Mouse (Mus musculus) forebrain, embryonic 11.5 days (tissue): ENCODE measurements at regions not wholly inside any gene's neighbourhood (a gene's known extent, or its start where the extent isn't known, plus 50 kb on each side); places are given as distances from the start of the nearest gene placed in this dataset.

Experiments
- ATAC-seq: fragments of 200-750 bp; cut with Nextera tagmentation; replicated peaks from 2 replicates; pipeline ENCODE4 v1.8.0; 2017; ENCODE audit warnings: moderate TSS enrichment; ENCODE audit not compliant: low FRiP score
- DNase-seq: peaks from one replicate; pipeline ENCODE4 v3.0.0-alpha.2; 2017; ENCODE audit warnings: low spot score
- H3K27ac ChIP-seq: fragments of 300-500 bp; sonication (generic); 2 replicates; pipeline ENCODE4 v1.5.1; 2014; ENCODE audit warnings: low read depth, low read length
- H3K27me3 ChIP-seq: fragments of 300-500 bp; sonication (generic); 2 replicates; pipeline ENCODE4 v1.6.1; 2014; ENCODE audit warnings: mild to moderate bottlenecking, low read length, mixed read lengths; ENCODE audit not compliant: control insufficient read depth, insufficient read depth
- H3K36me3 ChIP-seq: fragments of 300-500 bp; sonication (generic); 2 replicates; pipeline ENCODE4 v1.6.1; 2014; ENCODE audit warnings: mild to moderate bottlenecking, low read length, moderate library complexity, mixed read lengths; ENCODE audit not compliant: control insufficient read depth, insufficient read depth
- H3K4me1 ChIP-seq: fragments of 300-500 bp; sonication (generic); replicated peaks from 2 replicates; pipeline ENCODE4 v1.6.1; 2014; ENCODE audit warnings: low read length, mixed read lengths; ENCODE audit not compliant: control insufficient read depth, insufficient read depth
- H3K4me2 ChIP-seq: fragments of 300-500 bp; sonication (generic); 2 replicates; pipeline ENCODE4 v1.6.1; 2014; ENCODE audit warnings: low read depth, mild to moderate bottlenecking, low read length, moderate library complexity, mixed read lengths; ENCODE audit not compliant: severe bottlenecking
- H3K4me3 ChIP-seq: fragments of 300-500 bp; sonication (generic); 2 replicates; pipeline ENCODE4 v1.5.1; 2014; ENCODE audit warnings: low read depth, low read length
- H3K9ac ChIP-seq: fragments of 300-500 bp; sonication (generic); 2 replicates; pipeline ENCODE4 v1.6.1; 2014; ENCODE audit warnings: low read length
- H3K9me3 ChIP-seq: fragments of 300-500 bp; sonication (generic); 2 replicates; pipeline ENCODE4 v1.6.1; 2016; ENCODE audit warnings: low read length, mixed read lengths; ENCODE audit not compliant: control insufficient read depth
- WGBS: fragments of 180-500 bp; shearing (Covaris S2); extraction: QIAGEN DNeasy Blood & Tissue Kit; methylation state at CpG from one replicate; pipeline ENCODE4 v1.1.7; 2014; 5-methylcytosine and 5-hydroxymethylcytosine counted together

GRCm38 (mm10) chr10:98333411-98334067 is 580.7 kb upstream of the Atp2b1 start:
- 69% methylated on average over 6 of the region's 6 CpGs for WGBS
- Histone ChIP-seq H3K4me2 (no peak overlapping the region), H3K27me3 (no peaks in the 10 kb centered on the region)

GRCm38 (mm10) chr10:98343827-98344226 is 570.4 kb upstream of the Atp2b1 start:
- Histone ChIP-seq H3K9ac (no peak overlapping the region), H3K9me3 (no peaks in the 10 kb centered on the region), H3K36me3 (no peaks in the 10 kb centered on the region), H3K4me1 (no peaks in the 10 kb centered on the region), H3K4me3 (no peak overlapping the region), H3K27me3 (no peaks in the 10 kb centered on the region), H3K4me2 (no peak overlapping the region), H3K27ac (no peak overlapping the region)
- WGBS, result 83% methylated on average over 5 of the region's 5 CpGs
- ATAC-seq, result no peak
- no peak for DNase-seq

More at GRCm38 (mm10) chr10:98333411-98334067, 580.7 kb upstream of the Atp2b1 start:
- Histone ChIP-seq H3K4me1 (no peaks in the 10 kb centered on the region), H3K9ac (no peak overlapping the region), H3K27ac (no peak overlapping the region), H3K9me3 (no peaks in the 10 kb centered on the region), H3K4me3 (no peak overlapping the region), H3K36me3 (no peaks in the 10 kb centered on the region)
- ATAC-seq, result no peak
- no peak for DNase-seq

DNA sequence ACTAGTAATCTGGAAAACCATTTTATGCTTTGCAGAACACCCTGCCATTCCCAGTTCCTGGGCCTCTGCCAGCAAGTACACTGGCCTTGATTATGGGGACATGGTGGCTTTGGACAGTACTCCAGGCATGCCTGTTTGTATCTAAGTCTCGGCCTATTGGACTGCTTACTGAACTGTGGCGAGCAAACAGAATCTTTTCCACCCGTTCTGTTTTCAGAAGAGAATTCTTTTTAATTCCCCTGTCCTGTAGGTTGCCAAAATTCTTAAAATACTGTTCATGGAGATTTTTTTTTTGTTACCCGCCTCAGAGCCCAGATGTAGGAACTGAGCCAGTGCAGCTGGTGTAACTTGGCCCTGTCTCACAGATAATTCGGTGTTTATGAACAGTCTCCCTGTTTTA is 564.7 kb upstream of the Atp2b1 start:
- no peak overlapping the region for H3K27ac ChIP-seq
- H3K4me2 ChIP-seq, result no peak overlapping the region
- no peak overlapping the region for H3K9ac ChIP-seq
- H3K4me3 ChIP-seq, result no peak overlapping the region
- 86% methylated on average over 5 of the region's 5 CpGs for WGBS
- H3K36me3 ChIP-seq, result no peaks in the 10 kb centered on the region
- H3K4me1 ChIP-seq, result no peaks in the 10 kb centered on the region
- DNase-seq (no peak), ATAC-seq (no peak)
- H3K9me3 ChIP-seq, result no peaks in the 10 kb centered on the region
- H3K27me3 ChIP-seq, result no peaks in the 10 kb centered on the region

DNA sequence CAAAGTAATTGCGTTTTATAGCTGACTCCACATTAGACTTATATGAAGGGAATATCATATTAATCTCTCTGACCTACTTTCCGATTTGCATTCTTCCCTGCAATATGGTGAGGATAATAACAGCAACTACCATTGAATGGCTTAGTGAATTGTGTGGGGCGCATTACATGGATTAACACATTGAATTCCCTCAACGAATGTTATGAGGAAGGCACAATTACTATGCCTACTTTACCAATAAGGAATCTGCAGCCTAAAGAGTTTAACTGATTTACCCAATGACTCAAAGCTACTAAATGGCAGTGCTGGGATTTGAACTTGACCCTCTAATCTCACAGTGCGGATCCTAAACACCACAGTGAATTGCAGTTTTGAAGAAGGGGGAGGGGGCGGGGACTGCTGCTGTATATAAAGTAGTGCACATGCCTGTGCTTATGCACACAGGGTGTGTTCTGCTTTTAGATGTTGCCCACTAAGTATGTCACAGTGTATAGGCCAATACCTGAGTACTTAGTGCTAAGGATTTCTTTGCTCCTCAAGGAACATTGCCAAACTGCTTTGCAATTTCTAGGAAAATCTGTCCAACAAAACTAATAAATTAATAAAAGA is 563.8 kb upstream of the Atp2b1 start:
- Histone ChIP-seq H3K27me3 (no peaks in the 10 kb centered on the region), H3K9me3 (no peaks in the 10 kb centered on the region), H3K4me3 (no peak overlapping the region), H3K9ac (no peak overlapping the region), H3K27ac (no peak overlapping the region), H3K4me1 (no peaks in the 10 kb centered on the region), H3K36me3 (no peaks in the 10 kb centered on the region), H3K4me2 (no peak overlapping the region)
- no peak for DNase-seq
- 83% methylated on average over 6 of the region's 6 CpGs for WGBS
- no peak for ATAC-seq

DNA sequence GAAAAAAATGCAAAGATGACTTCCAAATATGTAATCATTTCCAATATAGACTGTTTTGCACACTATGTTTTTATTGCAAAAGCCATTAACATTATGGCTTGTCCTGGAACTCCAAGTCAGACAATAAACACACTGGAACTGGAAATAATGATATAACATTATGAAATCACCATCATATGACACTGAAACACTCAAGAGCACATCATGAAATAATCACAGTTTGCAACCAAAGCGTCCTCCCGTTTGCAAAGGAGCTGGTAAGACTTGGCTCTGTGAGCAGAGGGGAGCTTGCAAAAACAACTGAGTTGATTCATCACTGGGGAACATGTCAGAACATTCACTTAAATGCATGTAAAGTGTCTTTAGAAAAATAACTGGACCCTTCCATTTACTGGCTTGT is 562.1 kb upstream of the Atp2b1 start:
- ATAC-seq (no peak), DNase-seq (no peak)
- Histone ChIP-seq H3K27me3 (no peaks in the 10 kb centered on the region), H3K9me3 (no peaks in the 10 kb centered on the region), H3K36me3 (no peaks in the 10 kb centered on the region), H3K4me2 (no peak overlapping the region), H3K4me1 (no peaks in the 10 kb centered on the region), H3K27ac (no peak overlapping the region), H3K9ac (no peak overlapping the region), H3K4me3 (no peak overlapping the region)
- 94% methylated on average over 2 of the region's 2 CpGs for WGBS

DNA sequence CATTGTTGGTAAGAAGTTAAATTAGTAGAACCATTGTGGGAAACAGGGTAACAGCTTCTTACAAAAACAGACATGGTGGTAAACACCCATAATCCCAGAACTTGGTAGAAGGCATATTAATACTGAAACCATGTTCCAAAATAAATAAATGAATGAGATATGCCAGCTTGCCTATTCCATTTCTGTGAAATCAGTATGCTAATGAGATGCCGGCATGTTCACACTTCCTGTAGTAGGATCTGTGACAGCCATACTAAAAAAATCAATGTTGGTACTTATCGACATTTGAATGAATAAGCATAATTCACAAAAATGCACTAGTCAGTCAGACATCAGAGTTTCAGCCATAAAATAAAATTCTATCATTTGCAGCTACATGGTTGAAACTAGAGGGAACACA is 559.7 kb upstream of the Atp2b1 start:
- Histone ChIP-seq H3K9ac (no peak overlapping the region), H3K4me2 (no peak overlapping the region), H3K27me3 (no peaks in the 10 kb centered on the region), H3K9me3 (no peaks in the 10 kb centered on the region), H3K27ac (no peak overlapping the region), H3K4me1 (no peaks in the 10 kb centered on the region), H3K4me3 (no peak overlapping the region), H3K36me3 (no peaks in the 10 kb centered on the region)
- ATAC-seq (no peak), DNase-seq (no peak)
- 96% methylated on average over 2 of the region's 2 CpGs for WGBS

- no peaks in the 10 kb centered on the region for H3K4me1 ChIP-seq
- no peak overlapping the region for H3K4me2 ChIP-seq
- ATAC-seq (no peak), DNase-seq (no peak)
- no peaks in the 10 kb centered on the region for H3K9me3 ChIP-seq
- H3K4me3 ChIP-seq, result no peak overlapping the region
- no peak overlapping the region for H3K27ac ChIP-seq
- no peaks in the 10 kb centered on the region for H3K27me3 ChIP-seq
- no peak overlapping the region for H3K9ac ChIP-seq
- H3K36me3 ChIP-seq, result no peaks in the 10 kb centered on the region
- WGBS, result 74% methylated on average over 2 of the region's 2 CpGs
Observed at GRCm38 (mm10) chr10:98364604-98365003, 549.6 kb upstream of the Atp2b1 start.

- 72% methylated on average over 4 of the region's 4 CpGs for WGBS
- no peak for ATAC-seq
- no peaks in the 10 kb centered on the region for H3K36me3 ChIP-seq
- no peak overlapping the region for H3K27ac ChIP-seq
- H3K4me1 ChIP-seq, result no peaks in the 10 kb centered on the region
- DNase-seq, result no peak
- no peak overlapping the region for H3K4me2 ChIP-seq
- no peaks in the 10 kb centered on the region for H3K9me3 ChIP-seq
- H3K27me3 ChIP-seq, result no peaks in the 10 kb centered on the region
- no peak overlapping the region for H3K4me3 ChIP-seq
- H3K9ac ChIP-seq, result no peak overlapping the region
Observed at GRCm38 (mm10) chr10:98372561-98372960, 541.6 kb upstream of the Atp2b1 start.

GRCm38 (mm10) chr10:98373314-98373713 is 540.9 kb upstream of the Atp2b1 start:
- Histone ChIP-seq H3K27ac (no peak overlapping the region), H3K27me3 (no peaks in the 10 kb centered on the region), H3K4me2 (no peak overlapping the region), H3K9ac (no peak overlapping the region), H3K9me3 (no peaks in the 10 kb centered on the region), H3K36me3 (no peaks in the 10 kb centered on the region), H3K4me3 (no peak overlapping the region), H3K4me1 (no peaks in the 10 kb centered on the region)
- no peak for ATAC-seq
- DNase-seq, result no peak
- WGBS, result 88% methylated on average over 3 of the region's 3 CpGs
